Mouse (Mus musculus): Measurements from ENCODE around the gene Faiml. TPM values are rescaled to one million over a fixed set of nuclear protein-coding genes. Genes with fewer than 3 reads are reported as not detected.
A peak's percentile ranks its signal among the peaks of the same experiment; 100 is the strongest.

Faiml gene
- total and polyA plus RNA-seq, 2 experiments from 2014 or later = not detected

GRCm38 (mm10) chr9:99243895-99244293 lies 6.9 kb upstream of the Faiml start:
- Histone ChIP-seq H3K27me3 (ENCODE audit: insufficient read depth, low read length) (no peaks in the 10 kb centered on the region), H3K4me2 (ENCODE audit: low read depth, low read length) (peak overlapping the region; percentile 78), H3K9me3 (ENCODE audit: low read length) (no peaks in the 10 kb centered on the region), H3K4me3 (ENCODE audit: low read length) (peak overlapping the region; percentile 91), H3K4me1 (ENCODE audit: insufficient read depth, low read length) (no peaks in the 10 kb centered on the region), H3K27ac (peak overlapping the region; percentile 90), H3K9ac (replicated peaks; ENCODE audit: low read length) (peak overlapping the region; percentile 75), H3K36me3 (ENCODE audit: insufficient read depth, low read length) (no peaks in the 10 kb centered on the region)
- ATAC-seq (peak; percentile 12; the same call in 1 of the 2 replicates), DNase-seq (ENCODE audit: low spot score) (peak; percentile 25)
- 2% methylated on average over 10 of the region's 10 CpGs for WGBS
- TF ChIP-seq CTCF (IDR thresholded peaks at IDR 0.05; ENCODE audit: low read depth) = no peak

- Histone ChIP-seq H3K9me3 (ENCODE audit: low read length) (no peaks in the 10 kb centered on the region), H3K9ac (replicated peaks; ENCODE audit: low read length) (peak within 1 kb of the TSS; percentile 75), H3K27me3 (ENCODE audit: insufficient read depth, low read length) (no peaks in the 10 kb centered on the region), H3K4me1 (ENCODE audit: insufficient read depth, low read length) (no peaks in the 10 kb centered on the region), H3K36me3 (ENCODE audit: insufficient read depth, low read length) (no peaks in the 10 kb centered on the region), H3K27ac (peak within 1 kb of the TSS; percentile 90), H3K4me3 (ENCODE audit: low read length) (peak within 1 kb of the TSS; percentile 91), H3K4me2 (ENCODE audit: low read depth, low read length) (peak within 1 kb of the TSS; percentile 78)
- under 1% methylated on average over 65 of the region's 66 CpGs for WGBS
- ATAC-seq (peak; percentile 97), DNase-seq (ENCODE audit: low spot score) (peak; percentile 99)
- TF ChIP-seq CTCF (IDR thresholded peaks at IDR 0.05; ENCODE audit: low read depth) = no peak; the same call in none of the 2 replicates
Measured at GRCm38 (mm10) chr9:99243190-99243894, 6.3 kb upstream of the Faiml start, which contains the start of gene Cep70. Gene Cep70, plus strand, starts transcription at chr9:99243367.

- 8% methylated on average over 17 of the region's 17 CpGs for WGBS
- H3K27ac ChIP-seq = no peak overlapping the region
- H3K4me2 ChIP-seq (ENCODE audit: low read depth, low read length) = peak overlapping the region; percentile 78
- H3K27me3 ChIP-seq (ENCODE audit: insufficient read depth, low read length) = no peaks in the 10 kb centered on the region
- DNase-seq (ENCODE audit: low spot score) (no peak), ATAC-seq (peak; percentile 77)
- no peaks in the 10 kb centered on the region for H3K9me3 ChIP-seq (ENCODE audit: low read length)
- H3K4me3 ChIP-seq (ENCODE audit: low read length) = peak overlapping the region; percentile 91
- TF ChIP-seq CTCF (IDR thresholded peaks at IDR 0.05; ENCODE audit: low read depth) = no peak; the same call in none of the 2 replicates
- H3K36me3 ChIP-seq (ENCODE audit: insufficient read depth, low read length) = no peaks in the 10 kb centered on the region
- H3K9ac ChIP-seq (replicated peaks; ENCODE audit: low read length) = peak overlapping the region; percentile 75
- H3K4me1 ChIP-seq (ENCODE audit: insufficient read depth, low read length) = no peaks in the 10 kb centered on the region
Measured at GRCm38 (mm10) chr9:99242533-99243189, 5.6 kb upstream of the Faiml start.

- ATAC-seq = no peak
- peak; percentile 96 for TF ChIP-seq CTCF (IDR thresholded peaks at IDR 0.05; ENCODE audit: low read depth)
Measured at GRCm38 (mm10) chr9:99242035-99242434, 5.0 kb upstream of the Faiml start.

GRCm38 (mm10) chr9:99240571-99240970 lies 3.5 kb upstream of the Faiml start:
- Histone ChIP-seq H3K4me1 (ENCODE audit: insufficient read depth, low read length) (no peaks in the 10 kb centered on the region), H3K27me3 (ENCODE audit: insufficient read depth, low read length) (no peaks in the 10 kb centered on the region), H3K4me3 (ENCODE audit: low read length) (no peak overlapping the region), H3K9ac (replicated peaks; ENCODE audit: low read length) (no peak overlapping the region), H3K4me2 (ENCODE audit: low read depth, low read length) (no peak overlapping the region), H3K36me3 (ENCODE audit: insufficient read depth, low read length) (no peaks in the 10 kb centered on the region), H3K9me3 (ENCODE audit: low read length) (no peaks in the 10 kb centered on the region), H3K27ac (no peak overlapping the region)
- no peak for DNase-seq (ENCODE audit: low spot score)
- no peak for ATAC-seq
- no peak for TF ChIP-seq CTCF (IDR thresholded peaks at IDR 0.05; ENCODE audit: low read depth)
- 79% methylated on average over 5 of the region's 5 CpGs for WGBS

More at GRCm38 (mm10) chr9:99242035-99242434, 5.0 kb upstream of the Faiml start:
- Histone ChIP-seq H3K4me2 (ENCODE audit: low read depth, low read length) (peak overlapping the region; percentile 78), H3K4me1 (ENCODE audit: insufficient read depth, low read length) (no peaks in the 10 kb centered on the region), H3K36me3 (ENCODE audit: insufficient read depth, low read length) (no peaks in the 10 kb centered on the region), H3K4me3 (ENCODE audit: low read length) (no peak overlapping the region), H3K9ac (replicated peaks; ENCODE audit: low read length) (no peak overlapping the region), H3K27me3 (ENCODE audit: insufficient read depth, low read length) (no peaks in the 10 kb centered on the region), H3K9me3 (ENCODE audit: low read length) (no peaks in the 10 kb centered on the region), H3K27ac (no peak overlapping the region)
- WGBS = 3% methylated on average over 7 of the region's 7 CpGs
- peak; percentile 88 for DNase-seq (ENCODE audit: low spot score)

- H3K4me1 ChIP-seq (ENCODE audit: insufficient read depth, low read length) = no peaks in the 10 kb centered on the region
- 84% methylated on average over 1 of the region's 1 CpGs for WGBS
- H3K27me3 ChIP-seq (ENCODE audit: insufficient read depth, low read length) = no peaks in the 10 kb centered on the region
- DNase-seq (ENCODE audit: low spot score) (no peak), ATAC-seq (no peak)
- no peak overlapping the region for H3K4me2 ChIP-seq (ENCODE audit: low read depth, low read length)
- no peak for TF ChIP-seq CTCF (IDR thresholded peaks at IDR 0.05; ENCODE audit: low read depth)
- H3K9me3 ChIP-seq (ENCODE audit: low read length) = no peaks in the 10 kb centered on the region
- H3K4me3 ChIP-seq (ENCODE audit: low read length) = no peak overlapping the region
- no peaks in the 10 kb centered on the region for H3K36me3 ChIP-seq (ENCODE audit: insufficient read depth, low read length)
- no peak overlapping the region for H3K27ac ChIP-seq
- no peak overlapping the region for H3K9ac ChIP-seq (replicated peaks; ENCODE audit: low read length)
Measured at GRCm38 (mm10) chr9:99239256-99239655, 2.2 kb upstream of the Faiml start.
